Mouse (Mus musculus): Measurements from ENCODE around the gene Lrrc8b.
A peak's percentile ranks its signal among the peaks of the same experiment; 100 is the strongest.

Lrrc8b gene

DNA sequence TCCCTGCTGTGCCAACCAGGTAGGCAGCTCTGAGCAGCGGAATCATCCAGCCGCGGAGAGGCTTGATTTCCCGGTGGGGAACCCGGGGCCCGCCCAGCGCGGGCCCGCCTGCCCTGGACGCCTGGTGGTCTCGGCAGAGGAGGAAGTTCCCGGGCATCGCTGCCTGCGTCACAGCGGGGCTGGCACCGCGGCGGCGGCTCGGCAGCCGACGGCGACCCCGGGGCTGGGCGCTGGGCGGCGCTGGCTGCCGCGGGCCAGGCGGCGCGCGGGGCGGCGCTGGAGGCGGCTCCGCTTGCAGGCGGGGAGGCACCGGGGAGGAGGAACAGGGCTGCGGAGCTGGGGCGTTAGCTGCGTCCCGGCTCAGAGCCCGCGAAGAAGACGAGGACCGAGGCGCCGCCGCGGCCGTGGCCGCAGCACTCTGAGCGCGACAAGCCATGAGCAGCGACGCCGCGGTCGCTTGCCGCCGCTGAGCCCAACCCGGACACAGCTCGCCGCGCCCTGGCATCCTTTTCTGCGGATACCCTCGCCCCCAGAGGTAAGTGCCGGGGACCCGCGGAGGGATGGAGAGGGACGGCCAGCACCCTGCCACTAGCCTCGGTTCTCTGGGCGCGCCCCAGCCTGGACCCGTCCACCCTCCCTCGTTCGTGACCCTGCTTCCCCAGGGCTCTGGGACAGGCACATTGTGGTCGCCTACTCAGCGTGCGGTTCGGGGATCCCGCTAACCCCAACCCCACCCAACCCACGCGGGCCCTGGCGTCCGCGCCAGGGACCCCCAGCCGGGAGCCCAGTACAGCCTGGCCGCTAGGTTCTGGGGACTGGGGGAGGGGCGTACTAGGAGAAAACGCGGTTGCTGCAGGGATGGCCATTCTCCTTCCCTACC is 103.8 kb downstream of the Lrrc8b start, which contains the start of gene Lrrc8c:
Gene Lrrc8c, plus strand, starts transcription at position 293 of the 880 bp plus-strand sequence.
- DNase-seq: peak; percentile 77 to 83

DNA sequence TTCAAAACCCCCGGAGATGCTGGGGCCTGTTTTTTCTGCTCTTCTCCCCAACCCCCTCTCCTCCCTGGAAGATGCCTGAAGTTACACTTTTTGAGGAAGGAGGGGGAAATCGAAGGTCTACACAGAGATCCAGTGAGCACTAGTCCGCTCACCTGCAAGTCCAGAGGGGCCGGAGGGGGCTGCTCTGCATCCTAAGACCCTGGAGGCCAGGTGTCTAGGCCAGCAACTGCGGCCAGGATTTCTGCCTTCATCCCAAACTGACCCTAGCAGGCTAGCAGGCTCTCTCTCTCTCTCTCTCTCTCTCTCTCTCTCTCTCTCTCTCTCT is 104.4 kb downstream of the Lrrc8b start:
- no peak for DNase-seq

DNA sequence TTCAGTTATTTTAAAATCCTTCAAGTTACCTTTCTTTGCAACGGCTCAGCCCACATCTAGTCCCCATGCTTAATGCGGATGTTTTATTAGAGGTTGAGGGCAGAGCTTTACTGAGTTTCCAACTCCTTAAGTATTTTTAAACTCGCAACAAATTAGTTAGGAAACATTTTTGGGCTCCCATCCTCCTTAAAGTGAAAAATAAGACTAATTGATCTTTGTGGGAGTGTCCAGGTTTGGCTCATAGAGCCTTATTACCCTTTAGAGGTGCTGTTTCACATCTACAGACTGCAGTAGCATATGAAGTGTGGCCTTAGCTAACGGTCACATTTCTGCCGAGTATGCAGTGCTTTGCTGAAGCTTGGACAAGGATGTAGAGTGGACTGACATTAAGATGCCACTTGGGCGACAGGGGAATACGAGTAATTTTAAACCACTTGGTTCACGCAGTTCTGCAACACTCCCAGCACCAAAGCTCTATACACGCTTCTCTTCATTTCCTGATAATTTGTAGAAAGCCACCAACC is 104.9 kb downstream of the Lrrc8b start:
- no peak for DNase-seq

DNA sequence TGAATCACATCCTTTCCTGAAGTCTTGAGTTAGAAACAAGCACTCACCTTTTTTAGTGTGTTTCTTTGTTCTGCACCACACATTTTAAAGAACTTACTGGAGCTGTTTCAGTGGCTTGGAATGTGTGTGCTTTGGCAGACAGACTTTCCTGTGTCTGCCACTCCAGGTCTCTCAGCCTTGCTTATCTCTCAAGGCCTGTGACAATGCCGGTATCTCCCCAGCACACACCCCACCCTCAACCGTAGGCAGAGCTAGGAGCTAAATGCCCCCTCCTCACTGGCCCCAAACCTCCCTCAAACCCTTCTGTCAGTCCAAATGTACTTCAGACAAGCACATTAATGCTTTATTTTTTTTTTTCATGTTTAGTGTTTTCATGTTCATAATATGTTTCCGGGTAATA is 107.9 kb downstream of the Lrrc8b start:
- DNase-seq: no peak

DNA sequence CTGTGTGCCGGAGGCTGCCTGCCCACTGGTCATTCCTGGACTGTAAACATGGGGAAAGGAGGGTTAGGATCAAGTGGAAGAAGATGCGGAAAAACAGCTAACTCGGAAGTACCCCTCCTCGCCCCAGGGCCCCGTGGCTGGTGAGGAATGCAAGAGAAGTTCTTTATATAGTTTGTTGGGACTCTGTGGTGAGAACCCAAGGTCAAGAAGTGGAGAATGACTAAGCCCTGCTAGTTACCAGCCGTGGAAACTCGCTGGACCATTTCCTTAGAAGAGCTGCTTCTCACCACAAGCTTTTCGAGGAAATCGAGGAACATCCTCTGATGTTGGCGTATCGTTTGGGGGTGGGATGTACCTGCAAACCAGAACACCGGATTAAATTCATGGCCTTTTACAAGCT is 109.4 kb downstream of the Lrrc8b start:
- DNase-seq: no peak

DNA sequence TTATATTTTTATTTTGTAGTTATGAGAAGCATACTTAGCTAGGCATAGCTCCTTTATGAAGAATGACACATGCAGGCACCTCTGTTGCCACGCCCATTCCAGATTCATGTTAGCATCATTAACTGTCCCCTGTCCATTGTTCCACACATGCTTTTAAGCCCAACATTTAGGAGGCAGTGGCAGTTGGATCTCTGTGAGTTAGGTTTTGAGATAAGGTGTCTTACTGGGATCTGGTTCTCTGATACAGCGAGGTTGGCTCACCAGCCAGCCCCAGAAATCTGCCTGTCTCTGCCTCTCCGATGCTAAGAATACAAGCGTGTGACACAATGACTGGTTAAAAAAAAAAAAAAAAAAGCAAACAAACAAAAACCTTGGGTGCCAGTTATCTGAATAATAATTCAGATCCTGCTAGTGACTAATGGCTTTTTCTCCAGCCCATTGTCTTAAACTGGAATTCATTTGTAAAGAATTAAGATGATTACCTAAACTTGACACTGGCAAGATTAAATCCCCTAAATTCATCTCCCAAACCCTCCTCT is 110.6 kb downstream of the Lrrc8b start:
- no peak for DNase-seq

DNA sequence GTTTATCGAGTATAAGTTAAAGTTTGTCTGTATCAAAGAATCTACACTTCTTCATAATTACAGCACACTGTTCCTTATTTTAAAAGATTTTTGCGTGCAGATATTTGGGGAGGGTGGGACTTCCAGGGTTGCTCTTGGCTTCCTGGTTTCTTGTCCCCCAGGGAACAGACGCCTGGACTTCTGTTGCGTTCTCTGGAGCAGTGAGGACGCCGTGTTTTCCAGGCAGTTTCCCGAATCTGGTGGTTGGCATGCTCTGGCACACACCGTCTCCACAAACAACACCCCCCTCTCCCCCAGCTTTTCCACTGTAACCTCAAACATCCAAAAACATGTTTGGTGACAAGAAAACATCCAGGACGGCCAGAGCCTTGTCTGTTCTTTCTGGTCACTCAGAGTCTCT is 111.2 kb downstream of the Lrrc8b start:
- DNase-seq: no peak

DNA sequence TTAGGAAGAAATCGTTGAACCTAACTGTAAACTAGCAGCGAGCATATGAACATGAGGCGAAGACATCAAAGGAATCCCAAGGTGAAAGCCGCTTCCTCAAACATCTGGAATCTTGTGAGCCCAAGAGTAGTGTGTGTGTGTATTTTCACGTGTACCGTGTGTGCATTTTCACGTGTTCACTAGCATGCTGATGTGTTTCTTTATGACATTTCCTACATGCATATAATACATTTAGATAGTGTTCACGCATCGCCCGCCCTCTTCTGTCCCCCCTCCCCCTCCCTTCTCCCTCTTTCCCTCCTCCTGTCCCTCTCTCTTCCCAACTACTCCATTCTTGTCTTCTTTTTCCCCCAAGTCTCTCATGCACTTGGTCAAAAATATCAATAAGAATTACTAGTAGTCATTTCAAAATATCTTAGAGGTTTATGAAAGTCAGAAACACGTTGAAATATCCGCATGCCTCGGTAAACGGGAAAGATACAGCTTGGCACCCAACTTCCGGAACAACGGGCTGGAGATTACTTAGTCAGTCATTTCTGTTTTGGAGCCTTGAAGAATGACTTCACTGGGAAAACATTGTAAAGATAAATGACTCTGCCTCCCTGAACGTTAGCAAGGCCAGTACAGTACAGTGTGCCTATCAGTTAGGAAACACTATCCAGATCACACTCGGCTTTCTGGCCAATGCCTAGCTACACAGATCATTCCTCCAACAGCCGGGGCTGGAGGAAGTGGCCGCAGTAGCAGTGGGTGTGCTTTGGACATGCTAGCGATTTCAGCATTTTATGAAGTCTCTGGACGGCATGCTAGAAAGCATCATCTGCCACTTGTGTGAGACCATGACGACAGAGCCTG is 112.1 kb downstream of the Lrrc8b start:
- DNase-seq: no peak

DNA sequence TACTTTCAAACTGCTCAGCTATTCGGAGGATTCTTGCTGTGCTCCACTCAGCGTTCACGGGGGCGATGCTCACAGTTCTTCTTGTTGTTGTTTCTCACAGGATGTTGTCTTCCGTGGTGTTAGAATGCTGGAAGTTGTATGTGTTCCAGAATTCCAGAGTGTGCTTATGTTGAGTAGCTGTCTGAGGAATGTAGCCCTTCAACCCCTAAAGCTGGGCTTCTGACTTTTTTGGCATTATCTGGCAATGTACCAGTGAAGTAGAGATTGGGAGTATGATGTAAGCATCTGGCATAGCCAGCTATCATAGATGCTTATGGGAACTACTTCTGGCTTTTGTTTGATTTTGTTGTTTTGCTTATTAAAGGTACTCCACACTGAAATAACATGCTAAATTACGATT is 115.0 kb downstream of the Lrrc8b start:
- no peak for DNase-seq

DNA sequence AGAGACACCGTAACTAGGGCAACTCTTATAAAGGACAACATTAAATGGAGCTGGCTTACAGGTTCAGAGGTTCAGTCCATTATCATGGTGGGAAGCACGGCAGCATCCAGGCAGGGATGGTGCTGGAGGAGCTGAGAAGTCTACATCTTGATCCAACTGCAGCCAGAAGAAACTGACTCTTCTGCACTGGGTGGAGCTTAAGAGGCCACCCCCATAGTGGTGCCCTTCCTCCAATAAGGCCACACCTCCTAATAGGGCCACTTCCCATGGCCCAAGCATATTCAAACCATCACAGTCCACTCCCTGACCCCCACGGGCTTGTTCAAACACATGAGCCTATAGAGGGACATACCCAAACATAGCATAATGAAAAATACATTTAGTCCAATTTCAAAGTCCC is 119.6 kb downstream of the Lrrc8b start:
- DNase-seq: no peak

DNA sequence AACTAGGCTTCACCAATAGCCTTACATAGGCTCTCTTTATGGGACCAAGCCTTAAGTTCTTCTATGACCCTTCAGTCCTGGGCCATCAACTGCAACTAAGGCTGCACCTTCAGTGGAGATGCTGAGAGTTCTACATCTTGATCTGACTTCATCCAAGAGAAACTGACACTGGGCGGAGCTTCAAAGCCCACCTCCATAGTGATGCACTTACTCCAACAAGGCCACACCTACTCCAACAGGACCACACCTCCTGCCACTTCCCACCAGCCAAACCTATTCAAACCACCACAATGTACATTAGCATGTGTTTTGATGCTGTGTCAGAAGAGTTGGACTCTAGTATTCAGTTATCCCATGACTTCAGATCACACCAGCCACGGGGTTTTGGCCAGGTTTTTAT is 120.6 kb downstream of the Lrrc8b start:
- DNase-seq: no peak

DNA sequence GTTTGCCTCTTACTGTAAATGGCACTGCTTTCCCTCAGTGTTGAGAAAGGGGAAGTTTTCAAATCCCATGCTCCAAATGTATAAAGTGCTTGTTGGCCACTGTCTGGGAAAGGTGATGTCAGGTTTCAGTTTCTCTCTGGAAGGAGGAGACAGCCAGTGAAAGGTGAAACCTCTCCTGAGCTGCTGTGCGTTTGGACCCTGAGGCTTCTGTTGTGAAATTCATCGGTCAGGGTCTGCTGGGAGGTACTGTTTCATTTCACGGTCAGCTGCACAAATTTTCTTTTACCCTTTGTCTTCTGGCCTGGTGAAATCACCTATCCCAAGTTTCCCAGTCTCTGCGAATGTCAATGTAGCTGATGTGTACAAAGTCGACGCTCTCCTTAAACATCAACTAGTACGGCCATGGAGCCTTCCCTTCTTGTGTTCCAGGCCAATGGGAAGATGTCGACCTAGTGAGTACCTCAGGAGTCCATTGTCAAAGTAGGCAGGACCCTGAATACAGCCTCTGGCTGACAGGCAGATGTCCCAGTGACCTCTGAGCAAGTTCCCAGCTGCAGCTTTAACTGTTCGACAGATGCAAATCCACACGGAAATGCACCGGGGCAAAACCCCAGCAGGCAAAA is 121.6 kb downstream of the Lrrc8b start:
- no peak for DNase-seq
